Mouse (Mus musculus) spleen, adult 2 months (tissue): ENCODE results near the gene Olfr1419. TPM values are rescaled to one million over a fixed set of nuclear protein-coding genes. Genes with fewer than 3 reads are reported as not detected.
"Not testable (repeated sequence)": the region's sequence is repeated elsewhere in the genome, so short reads cannot be mapped to it uniquely, and the experiment has no call there.

ENCODE experiments used
- DNase-seq, 2 experiments: peaks; one replicate each; pipeline versions ENCODE4 v3.0.0 to v3.0.0-alpha.2; 2012 to 2021; ENCODE audit warnings: low spot score in 2 of 2, low read depth in 1 of 2
- H3K27ac ChIP-seq: fragments of 200-500 bp; 2 replicates; pipeline ENCODE4 v1.5.1; 2012; ENCODE audit warnings: low read length, inconsistent platforms; ENCODE audit not compliant: insufficient read depth
- H3K27me3 ChIP-seq: fragments of 200-500 bp; 2 replicates; pipeline ENCODE4 v1.6.1; 2012; ENCODE audit warnings: mild to moderate bottlenecking, moderate library complexity, low read length, inconsistent platforms; ENCODE audit not compliant: control insufficient read depth, insufficient read depth
- H3K36me3 ChIP-seq: fragments of 200-500 bp; 2 replicates; pipeline ENCODE4 v1.6.1; 2012; ENCODE audit warnings: mild to moderate bottlenecking, low read length, inconsistent platforms; ENCODE audit not compliant: control insufficient read depth, insufficient read depth
- H3K4me1 ChIP-seq: fragments of 200-500 bp; 2 replicates; pipeline ENCODE4 v1.6.1; 2011; ENCODE audit warnings: inconsistent platforms; ENCODE audit not compliant: control insufficient read depth, insufficient read depth, insufficient read length
- H3K4me3 ChIP-seq: fragments of 200-500 bp; 2 replicates; pipeline ENCODE4 v1.5.1; 2011; ENCODE audit warnings: mild to moderate bottlenecking, inconsistent platforms; ENCODE audit not compliant: insufficient read depth, insufficient read length; ENCODE audit errors: extremely low read depth
- CTCF ChIP-seq: fragments of 200-500 bp; IDR thresholded peaks from 2 replicates; pipeline ENCODE4 v1.5.1; 2011; ENCODE audit warnings: mild to moderate bottlenecking, inconsistent platforms; ENCODE audit not compliant: insufficient read depth, insufficient read length, insufficient replicate concordance; ENCODE audit errors: extremely low read depth
- POLR2A ChIP-seq: fragments of 200-500 bp; IDR thresholded peaks from 2 replicates; pipeline ENCODE4 v1.6.1; 2011; ENCODE audit warnings: low read depth, low read length, inconsistent platforms
- WGBS: fragments of 180-500 bp; shearing (Covaris S2); methylation state at CpG from one replicate; pipeline ENCODE4 v1.1.7; 2018; 5-methylcytosine and 5-hydroxymethylcytosine counted together
- polyA plus RNA-seq: library from polyadenylated mRNA; depleted of rRNA; stranded (reverse); fragments of >200 nt; gene quantifications from 2 replicates; pipeline ENCODE4 v1.2.3, GENCODE M21; 2012

Olfr1419 gene
- polyA plus RNA-seq, 1 experiment, result not detected

DNA sequence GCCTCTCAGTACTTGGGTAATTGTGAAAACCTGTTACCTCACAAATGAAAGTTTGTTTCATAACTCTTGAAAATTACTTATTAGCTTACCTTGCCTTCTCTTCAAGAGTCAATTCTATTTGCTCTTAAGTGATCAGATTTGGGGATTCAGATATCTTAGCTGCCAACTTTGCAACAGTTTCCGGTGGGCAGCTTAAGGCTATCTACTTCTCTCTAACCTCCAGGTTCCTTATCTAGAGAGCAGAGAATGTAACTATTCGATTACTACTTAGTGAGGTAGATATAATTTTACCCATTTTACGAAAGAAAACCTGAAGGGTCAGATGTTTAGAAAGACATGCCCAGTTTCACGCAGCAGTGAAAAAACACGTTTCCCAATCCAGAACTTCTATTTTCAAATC lies 36.1 kb upstream of the Olfr1419 start:
- 76% methylated on average over 5 of the region's 5 CpGs for WGBS
- Histone ChIP-seq H3K36me3 (peaks cover 4% of the 10 kb centered on the region; the same call in 1 of the 2 replicates), H3K4me1 (peaks cover 3% of the 10 kb centered on the region; the same call in 1 of the 2 replicates), H3K27ac (peak overlapping the region; percentile 82; the same call in 1 of the 2 replicates), H3K27me3 (no peaks in the 10 kb centered on the region), H3K4me3 (no peak overlapping the region)
- DNase-seq, result no peak
- TF ChIP-seq POLR2A, result no peak
- TF ChIP-seq CTCF, result no peak

DNA sequence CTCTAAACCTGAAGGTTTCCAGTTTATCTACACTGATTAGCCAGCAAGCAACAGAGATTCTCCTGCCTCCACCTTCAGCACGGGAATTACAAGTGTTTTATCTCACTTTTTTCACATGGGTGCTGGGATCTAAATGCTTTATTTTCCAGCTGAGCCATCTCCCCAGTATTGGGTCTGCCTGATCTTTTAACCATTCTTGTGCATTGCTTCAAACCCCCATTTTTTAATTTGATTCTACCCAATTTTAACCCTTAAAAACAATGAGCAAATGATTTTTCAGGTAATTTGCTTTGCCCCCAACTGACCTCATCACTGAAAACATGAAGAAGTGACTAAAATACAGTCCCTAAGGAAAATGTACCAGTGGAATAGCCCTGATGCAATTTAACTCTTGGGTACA lies 11.4 kb upstream of the Olfr1419 start, which contains the start of gene Olfr1420:
Olfr1420 (plus strand) TSS at position 301 of the 400 bp plus-strand sequence.
- Histone ChIP-seq H3K27me3 (no peaks in the 10 kb centered on the region), H3K27ac (no peak within 1 kb of the TSS), H3K4me1 (no peaks in the 10 kb centered on the region), H3K36me3 (no peaks in the 10 kb centered on the region), H3K4me3 (no peak within 1 kb of the TSS)
- DNase-seq, result no peak
- 54% methylated on average over 1 of the region's 1 CpGs for WGBS
- TF ChIP-seq POLR2A (no peak), CTCF (no peak)

DNA sequence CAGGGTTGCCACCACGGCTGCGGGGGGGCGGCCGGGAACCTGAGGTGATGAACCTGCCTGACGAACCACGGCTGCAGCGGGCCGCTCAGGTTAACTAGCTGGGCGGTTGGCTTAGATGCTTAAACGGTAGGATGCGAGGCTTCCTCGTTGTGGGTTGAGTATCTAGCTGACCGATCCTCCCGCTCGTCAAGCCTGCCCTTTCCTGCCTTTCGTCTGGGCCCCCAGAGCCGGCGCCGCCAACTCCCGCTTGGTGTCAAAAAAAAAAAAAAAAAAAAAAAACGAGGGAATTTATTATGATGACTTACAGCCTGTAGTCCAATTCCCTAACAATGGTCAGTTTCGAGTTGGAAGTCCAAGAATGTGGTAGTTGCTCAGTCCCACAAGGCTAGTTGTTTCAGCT lies 3.5 kb upstream of the Olfr1419 start:
- not testable (repeated sequence) for DNase-seq
- WGBS, result 74% methylated on average over 22 of the region's 22 CpGs

DNA sequence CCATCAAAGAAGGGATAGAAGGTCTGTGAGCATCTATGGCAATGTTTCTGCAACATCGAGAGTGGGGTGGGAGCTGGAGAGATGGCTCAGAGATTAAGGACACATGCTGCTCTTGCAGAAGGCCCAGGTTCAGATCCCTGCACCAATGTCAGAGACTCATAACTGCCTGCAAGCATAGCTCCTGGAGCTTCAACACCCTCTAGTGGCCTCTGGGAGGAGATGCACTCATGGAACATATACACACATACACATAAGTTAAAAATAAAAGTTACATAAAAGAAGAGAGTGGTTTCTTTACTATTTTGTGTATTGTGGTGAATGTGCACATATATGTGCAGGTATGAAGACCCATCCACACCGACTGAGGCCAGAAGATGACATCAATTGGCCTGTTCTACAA lies 7.1 kb downstream of the Olfr1419 start:
- DNase-seq, result no peak
- no peaks in the 10 kb centered on the region for H3K4me1 ChIP-seq
- H3K36me3 ChIP-seq, result no peaks in the 10 kb centered on the region
- 77% methylated on average over 2 of the region's 2 CpGs for WGBS
- H3K27me3 ChIP-seq, result no peaks in the 10 kb centered on the region
- H3K27ac ChIP-seq, result no peak overlapping the region
- TF ChIP-seq POLR2A (no peak), CTCF (no peak)
- no peak overlapping the region; the same call in 1 of the 2 replicates for H3K4me3 ChIP-seq

More for the DNA sequence above, 3.5 kb upstream of the Olfr1419 start:
- not testable (repeated sequence) for H3K27ac ChIP-seq, H3K27me3 ChIP-seq, H3K4me3 ChIP-seq, H3K36me3 ChIP-seq, H3K4me1 ChIP-seq

DNA sequence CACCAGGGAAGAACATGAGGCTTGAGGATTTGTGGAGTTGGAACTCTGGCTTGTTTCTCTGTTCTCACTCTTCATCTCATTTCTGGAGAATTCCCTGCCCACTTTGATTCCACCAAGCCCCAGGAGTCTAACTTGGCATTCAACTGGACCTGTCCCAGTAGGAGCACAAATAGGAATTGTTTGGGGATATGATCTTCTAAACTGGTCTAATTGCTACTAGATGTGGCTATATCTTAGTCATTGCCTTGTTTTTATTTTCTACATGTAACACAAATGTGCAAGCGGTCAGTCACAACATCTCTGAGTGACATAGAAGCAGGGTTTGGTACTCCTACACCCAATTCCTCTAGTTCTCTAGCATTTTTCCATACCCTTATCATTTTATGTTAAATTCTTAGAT lies 13.9 kb downstream of the Olfr1419 start, which contains the start of gene Olfr1418:
Olfr1418 (minus strand) TSS at position 101 of the 400 bp plus-strand sequence.
- WGBS, result 97% methylated on average over 1 of the region's 1 CpGs

DNA sequence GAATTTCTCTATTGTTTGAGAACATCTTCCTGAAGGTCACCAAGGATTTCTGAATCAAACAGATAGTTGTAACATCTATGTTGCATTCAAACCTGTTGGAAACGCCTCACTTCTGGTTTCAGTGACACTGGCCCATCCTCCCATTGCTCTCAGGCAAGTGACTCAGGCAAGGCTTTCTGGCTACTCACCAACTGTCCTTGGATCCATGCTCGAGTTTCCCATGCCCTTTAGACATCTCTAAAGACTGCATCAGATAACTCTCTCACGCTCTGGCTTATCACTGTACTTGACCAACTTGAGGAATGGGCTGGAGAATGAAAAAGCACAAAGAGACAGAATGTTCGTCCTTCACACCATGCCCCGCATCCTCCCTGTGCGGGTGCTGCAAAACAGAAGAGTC lies 18.4 kb downstream of the Olfr1419 start:
- Histone ChIP-seq H3K4me1 (no peaks in the 10 kb centered on the region; the same call in 1 of the 2 replicates), H3K27me3 (no peaks in the 10 kb centered on the region), H3K36me3 (no peaks in the 10 kb centered on the region), H3K4me3 (no peak overlapping the region), H3K27ac (no peak overlapping the region)
- 78% methylated on average over 6 of the region's 6 CpGs for WGBS
- DNase-seq, result no peak
- TF ChIP-seq CTCF (no peak), POLR2A (no peak)

More for the DNA sequence above, 13.9 kb downstream of the Olfr1419 start, which contains the start of gene Olfr1418:
- TF ChIP-seq CTCF, result no peak
- TF ChIP-seq POLR2A, result no peak
- Histone ChIP-seq H3K4me3 (no peak within 1 kb of the TSS), H3K36me3 (no peaks in the 10 kb centered on the region), H3K27me3 (no peaks in the 10 kb centered on the region), H3K27ac (no peak within 1 kb of the TSS), H3K4me1 (no peaks in the 10 kb centered on the region; the same call in 1 of the 2 replicates)
- no peak for DNase-seq

DNA sequence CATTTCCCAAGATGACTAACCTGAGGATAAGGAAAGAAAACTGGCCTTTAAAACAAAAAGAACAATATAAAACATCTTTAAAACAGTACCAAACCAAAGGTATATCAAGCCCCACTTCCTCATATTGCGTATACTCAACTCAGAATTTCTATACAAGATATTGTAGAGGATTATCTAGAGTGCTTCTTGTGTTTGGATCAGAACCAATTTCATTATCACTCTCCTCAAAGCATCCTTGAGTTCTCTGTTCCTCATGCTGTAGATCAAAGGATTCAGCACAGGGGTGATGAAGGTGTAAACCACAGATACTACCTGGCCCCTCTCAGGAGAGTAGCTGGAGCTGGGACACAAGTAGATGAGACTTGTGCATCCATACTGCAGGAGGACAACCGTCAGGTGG lies 20.1 kb downstream of the Olfr1419 start:
- 90% methylated on average over 2 of the region's 2 CpGs for WGBS

More for the DNA sequence above, 20.1 kb downstream of the Olfr1419 start:
- no peak overlapping the region for H3K4me3 ChIP-seq
- H3K4me1 ChIP-seq, result no peaks in the 10 kb centered on the region; the same call in 1 of the 2 replicates
- no peaks in the 10 kb centered on the region for H3K27me3 ChIP-seq
- TF ChIP-seq CTCF (no peak), POLR2A (no peak)
- no peak for DNase-seq
- no peaks in the 10 kb centered on the region for H3K36me3 ChIP-seq
- no peak overlapping the region for H3K27ac ChIP-seq
